Mouse (Mus musculus) urinary bladder, postnatal 25 days (tissue): Measurements from ENCODE around the gene Gm572.

ENCODE experiments used
- DNase-seq: peaks from one replicate; pipeline ENCODE4 v3.0.0; 2022; ENCODE audit warnings: low spot score

Gene Gm572

DNA sequence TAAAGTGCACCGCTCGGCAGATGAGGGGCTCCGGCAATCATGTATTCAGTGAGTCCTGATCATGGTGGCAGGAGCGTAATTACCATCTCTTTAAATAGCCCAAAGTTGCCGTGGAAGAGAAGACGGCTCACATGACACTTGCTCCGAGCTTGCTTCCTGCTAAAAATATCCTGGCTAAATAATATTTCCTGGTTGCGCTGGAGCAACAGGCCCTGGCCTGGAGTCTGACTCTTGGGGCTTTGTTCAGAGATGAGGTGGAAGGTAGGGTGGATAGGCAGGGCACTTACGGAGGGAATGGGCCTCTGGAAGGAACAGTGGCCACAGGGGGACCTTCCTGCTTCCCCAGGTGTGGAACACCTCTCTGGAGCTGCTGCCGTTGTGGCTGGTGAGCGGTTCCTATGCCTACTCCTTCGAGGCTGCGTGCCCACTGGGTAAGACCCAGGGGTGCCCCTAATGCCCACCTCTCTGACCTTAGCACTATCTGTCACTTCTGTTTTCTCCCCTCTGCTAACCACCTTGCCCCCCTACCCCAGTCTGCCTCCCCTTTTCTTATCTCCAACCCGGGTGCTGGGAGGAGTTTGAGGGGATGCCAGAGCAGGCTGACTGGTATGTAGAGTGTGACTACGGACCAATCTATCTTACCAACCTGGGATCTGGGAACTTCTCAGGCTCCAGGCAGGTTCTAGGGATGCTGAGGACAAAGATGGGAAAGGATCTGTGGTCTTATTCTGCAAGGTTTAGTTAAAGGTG is 24.1 kb downstream of the Gm572 start:
- DNase-seq, result no peak

DNA sequence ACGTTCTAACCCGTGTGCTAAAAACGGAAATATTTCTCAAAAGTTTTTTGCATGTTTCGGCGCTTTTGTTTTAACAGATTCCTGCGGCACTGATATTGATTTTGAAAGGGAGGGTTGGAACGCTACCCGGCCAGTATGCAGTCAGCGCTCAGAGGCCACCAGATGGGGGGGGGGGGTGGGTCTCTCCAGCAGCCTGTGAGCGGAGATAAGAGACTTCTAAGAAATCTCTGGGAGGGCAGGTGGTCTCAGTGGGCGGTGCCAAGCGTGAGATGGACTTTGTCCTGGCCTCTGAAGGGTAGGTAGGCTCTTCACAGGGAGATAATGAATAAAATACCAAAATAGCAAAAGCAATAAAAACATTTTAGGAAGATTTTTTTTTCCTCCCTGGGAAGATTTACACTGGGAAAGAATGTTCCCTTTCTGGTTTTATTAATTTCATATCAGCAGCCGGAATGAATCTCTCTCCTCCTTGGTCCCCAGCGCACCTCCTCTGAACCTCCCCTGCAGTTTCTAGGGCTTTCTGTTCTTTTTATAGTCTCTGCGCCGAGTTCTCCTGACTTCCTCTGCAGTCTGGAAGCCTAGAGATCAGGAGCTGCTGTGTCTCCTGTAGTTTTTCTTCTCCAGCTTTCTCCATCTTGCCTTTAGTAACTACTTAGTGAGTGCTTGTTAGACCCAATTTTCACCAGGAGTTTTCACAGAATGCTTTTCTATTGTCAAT is 28.3 kb downstream of the Gm572 start:
- DNase-seq, result no peak

DNA sequence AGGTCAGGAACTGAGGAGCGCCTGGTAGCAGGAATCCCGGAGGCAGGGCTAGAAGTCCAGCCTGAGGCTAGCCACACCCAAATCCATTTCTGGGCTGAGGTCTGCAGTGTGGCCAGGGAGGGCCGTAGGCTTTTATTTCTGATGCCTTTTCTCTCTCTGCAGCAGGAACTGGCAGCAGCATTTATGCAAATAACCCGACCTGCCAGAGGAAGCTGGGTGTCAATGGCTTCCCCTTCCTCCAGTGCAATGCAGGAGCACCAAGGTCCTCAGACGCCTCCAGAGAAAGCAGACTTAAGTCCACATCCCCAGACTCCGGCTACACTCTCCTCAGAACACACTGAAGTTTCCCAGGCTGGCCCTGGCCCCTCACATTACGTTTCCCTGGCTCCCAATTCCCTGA is 31.9 kb downstream of the Gm572 start:
- no peak for DNase-seq

DNA sequence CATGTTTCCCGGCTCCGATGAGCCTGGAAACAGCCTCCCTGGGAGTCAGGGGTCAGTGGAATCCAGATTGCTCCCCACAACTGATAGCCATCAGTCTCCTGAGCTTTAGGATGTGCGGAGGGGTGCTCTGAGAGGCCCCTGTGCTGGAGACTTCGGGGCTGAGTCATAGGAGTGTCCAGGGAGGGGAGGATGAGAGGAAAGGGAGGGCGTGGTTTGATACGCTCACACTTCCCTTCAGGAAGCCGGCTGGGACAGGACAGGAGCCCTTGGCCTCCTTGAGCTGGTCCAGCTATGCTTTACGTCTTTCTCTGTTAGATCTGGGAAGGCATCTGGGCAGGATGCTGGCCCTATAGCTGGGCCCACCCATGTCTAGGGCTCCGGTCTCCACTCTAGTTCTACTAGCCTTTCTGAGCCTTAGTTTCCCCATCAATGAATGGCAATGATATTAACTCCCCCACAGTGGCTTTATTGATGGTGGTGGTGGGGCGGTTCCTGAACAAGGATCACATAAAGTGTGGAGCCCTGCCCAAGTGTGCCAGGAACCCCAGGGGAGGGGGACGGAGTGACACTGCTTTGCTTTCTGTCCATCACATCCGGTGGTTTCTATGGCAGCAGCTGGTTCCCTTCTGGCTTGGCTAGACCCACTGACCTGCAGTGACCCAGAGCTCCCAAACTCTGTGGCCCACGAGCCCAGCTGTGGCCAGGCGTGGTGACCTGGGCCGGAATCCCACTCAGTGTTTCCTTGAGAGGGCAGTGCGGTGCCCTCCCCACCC is 33.3 kb downstream of the Gm572 start:
- no peak for DNase-seq

DNA sequence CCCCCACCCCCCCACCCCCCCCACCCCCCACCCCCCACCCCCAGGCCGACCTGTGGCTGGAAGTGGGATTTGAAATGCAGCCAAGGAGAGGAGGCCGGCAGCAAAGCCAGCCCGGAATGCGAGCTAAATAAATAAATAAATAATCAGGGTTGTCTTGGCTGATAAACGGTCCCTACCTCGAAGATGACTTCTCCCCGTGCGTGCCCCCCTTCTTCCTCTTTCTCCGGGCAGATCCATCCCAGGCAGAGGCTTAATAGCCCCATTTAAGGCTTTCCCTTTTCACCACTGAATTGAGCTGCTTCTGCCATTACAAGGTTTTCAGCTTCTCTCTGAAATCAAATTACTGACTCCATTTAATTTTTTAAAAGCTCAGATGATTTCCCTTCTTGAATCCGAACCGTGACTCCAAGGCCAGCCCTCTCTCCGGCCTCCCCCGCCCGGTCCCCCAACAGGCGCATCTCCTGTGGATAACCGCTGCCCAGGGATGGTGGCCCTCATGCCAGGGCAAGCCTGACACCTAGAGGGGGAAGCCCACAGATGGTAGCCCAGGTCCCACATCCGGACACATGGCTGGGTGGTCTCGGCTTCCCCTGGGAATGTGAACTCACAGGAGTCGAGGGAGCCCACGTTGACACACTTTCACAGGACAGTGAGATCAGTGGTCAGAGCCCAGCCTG is 34.0 kb downstream of the Gm572 start:
- DNase-seq, result no peak

DNA sequence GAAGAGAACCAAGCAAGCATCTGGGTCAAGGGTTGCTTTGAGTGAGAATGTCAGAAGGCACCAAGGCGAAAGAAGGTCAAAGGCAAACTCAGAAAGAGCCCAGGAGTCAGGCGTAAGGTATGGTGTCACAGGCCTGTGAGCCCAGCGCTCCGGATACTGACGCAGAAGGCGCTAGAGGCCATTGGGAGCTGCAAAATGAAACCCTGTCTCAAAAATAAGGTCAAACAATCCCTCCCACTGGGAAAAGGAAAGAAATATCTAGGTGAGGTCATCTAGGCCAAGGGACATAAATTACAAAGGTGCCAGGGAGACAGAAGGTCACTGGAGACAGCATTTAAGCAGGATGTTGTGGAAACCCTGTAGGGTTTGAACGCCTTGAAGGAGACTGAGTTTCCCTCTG is 35.0 kb downstream of the Gm572 start:
- no peak for DNase-seq

DNA sequence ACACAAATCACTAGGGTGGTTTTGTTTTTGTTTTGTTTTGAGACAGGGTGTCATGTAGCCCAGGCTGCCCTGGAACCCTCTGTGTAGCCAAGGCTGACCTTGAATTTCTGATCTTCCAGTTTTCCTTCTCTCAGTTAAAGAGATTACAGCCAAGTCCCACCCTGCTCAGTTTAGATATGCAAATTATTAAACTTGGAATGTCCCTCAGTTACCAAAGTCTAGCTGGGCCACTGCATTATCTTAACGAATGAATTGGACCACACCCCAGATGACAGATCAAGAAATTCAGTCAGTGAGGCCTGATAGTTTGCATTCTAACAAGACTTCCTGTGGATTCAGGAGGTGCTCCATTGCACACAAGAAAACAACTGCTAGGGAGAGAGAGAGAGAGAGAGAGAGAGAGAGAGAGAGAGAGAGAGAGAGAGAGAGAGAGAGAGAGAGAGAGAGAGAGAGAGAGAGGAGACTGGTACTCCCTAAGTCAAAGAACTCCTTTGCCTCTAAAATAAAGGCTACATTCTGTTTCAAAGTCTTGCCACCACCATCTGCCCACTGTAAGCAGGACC is 37.5 kb downstream of the Gm572 start:
- DNase-seq, result no peak

DNA sequence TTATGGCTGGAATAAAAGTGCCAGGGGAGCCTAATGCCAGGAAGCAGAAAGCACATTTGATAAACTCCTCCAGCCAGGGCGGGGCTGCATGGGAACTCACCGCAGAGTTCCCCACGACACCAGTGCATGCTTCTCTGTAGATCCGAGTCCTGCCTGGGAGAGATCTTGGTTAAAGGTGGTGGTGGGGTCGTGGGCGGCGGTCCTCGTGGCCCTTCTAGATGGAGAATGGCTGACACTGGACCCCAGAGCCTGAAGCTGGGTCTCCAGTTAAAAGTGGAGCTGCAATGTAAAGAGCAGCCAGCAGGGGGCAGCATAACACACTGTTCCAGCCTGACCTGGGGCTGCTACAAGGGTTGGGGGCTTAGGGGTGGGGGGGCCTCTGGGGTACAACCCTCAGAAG is 38.3 kb downstream of the Gm572 start:
- peak; percentile 64 for DNase-seq

DNA sequence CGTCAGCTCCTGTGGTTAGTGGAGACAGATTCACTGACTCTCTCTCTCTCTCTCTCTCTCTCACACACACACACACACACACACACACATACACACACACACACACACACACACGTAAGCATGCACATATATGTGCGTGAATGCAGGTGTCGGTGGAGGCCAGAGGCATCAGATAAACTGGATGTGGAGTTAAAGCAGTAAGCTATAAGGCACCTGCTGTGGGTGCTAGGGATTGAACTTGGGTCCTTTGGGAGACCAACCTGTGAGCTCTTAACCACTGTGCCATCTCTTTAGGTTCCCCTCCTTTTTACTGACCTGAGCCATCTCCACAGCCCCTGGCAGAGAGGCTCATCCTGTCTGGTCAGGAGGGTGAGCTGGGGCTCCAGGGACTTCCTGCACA is 39.8 kb downstream of the Gm572 start:
- DNase-seq, result no peak

DNA sequence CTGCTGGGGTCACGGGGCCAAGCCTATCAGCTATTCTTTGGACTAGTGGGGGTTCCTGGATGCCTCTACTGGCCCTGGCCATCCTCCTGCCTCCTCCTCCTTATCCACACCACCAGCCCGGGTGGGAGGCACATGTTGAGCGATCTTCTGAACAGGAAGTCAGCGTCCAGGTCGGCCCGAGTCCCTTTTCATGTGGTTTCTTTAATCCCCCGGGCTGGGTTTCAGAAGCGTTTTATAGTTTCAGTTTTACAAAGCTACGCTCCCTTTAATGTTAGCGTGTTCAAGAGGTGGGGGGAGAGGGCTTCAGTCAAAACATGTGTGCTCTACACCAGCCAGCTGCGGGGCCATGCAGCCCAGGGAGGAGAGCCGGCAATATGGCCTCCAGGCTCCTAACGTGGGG is 40.4 kb downstream of the Gm572 start:
- no peak for DNase-seq

DNA sequence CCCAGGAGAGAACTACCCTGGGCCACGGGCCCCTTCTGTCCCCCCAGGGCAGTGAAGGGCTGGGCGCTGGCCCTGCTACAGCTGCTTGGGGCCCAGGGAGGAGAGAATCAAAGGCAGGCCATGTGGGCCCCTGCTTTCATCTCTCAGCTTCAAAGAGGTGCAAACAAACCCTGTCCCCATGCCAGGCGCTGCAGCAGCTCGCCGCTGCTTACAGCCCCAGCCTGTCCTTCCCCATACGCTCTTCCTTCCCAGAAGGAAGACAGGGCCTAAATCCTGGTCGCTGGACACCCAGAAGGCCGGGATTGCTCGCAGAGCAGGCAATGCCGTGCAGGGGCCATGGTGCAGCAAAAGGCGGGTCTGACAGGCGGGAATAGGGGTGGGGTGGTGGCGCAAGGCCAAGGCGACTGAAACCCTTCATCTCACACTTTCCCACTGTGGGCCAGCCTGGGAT is 43.4 kb downstream of the Gm572 start:
- no peak for DNase-seq

DNA sequence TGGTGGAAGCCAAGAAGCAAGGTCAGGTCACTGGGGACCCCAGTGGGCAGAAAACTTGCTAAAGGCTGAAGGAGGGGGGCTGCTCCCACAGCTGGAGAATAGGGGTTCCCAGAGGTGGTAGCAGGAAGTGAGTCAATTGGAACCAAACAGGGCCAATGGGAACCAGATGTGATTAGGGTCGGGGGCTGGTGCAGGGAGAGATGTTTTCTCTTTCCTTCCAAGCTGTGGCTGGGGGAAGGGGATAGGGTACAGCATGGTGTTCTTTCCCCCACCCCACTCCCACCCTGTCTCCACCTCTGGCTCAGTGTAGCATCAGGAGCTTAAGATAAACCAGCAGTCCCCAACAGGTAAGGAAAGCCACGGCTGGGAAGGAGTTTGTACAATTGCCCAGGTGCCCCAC is 45.0 kb downstream of the Gm572 start:
- DNase-seq, result no peak

DNA sequence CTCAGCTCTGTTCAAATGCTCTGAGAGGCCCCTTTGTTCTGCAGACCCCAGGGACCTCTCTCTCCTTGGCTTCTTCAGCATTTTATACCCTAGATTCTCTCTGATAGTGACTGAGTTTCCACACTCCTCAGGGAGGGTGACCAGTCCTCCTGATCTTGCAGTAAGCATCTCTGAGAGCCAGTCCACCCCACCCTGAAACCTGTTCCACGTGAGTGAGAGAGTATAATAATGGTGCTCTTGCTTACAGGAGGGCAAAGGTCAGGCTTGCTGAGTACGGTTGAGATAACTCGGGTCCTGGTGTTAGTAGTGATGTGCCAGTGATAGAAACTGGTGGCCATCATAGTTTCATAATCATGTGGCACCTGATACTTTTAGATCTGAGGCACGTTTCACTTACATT is 48.1 kb downstream of the Gm572 start:
- no peak for DNase-seq

DNA sequence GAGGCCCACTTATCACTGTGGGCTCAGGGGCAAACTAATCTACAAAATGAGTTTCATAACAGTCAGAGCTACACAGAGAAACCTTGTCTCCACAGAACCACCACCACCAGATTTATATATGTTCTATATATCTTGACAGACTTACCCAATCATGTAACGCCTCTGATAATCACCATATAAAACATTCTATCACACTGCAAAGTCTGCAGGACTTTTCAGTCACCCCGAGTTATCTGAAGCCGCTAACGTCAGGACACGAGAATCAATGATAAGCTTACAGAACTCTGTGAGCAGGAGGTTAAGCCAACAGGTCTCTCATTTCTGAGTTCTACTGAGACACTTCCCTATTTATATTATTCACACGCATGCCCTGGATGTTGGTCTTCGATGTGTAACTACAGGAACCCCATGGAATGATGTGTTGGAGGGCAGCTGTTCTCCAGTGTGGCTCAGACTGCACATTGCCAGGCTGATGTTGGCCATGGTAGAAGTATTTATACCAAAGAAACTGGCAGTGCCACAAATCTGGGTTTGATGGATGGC is 50.4 kb downstream of the Gm572 start:
- DNase-seq, result no peak

DNA sequence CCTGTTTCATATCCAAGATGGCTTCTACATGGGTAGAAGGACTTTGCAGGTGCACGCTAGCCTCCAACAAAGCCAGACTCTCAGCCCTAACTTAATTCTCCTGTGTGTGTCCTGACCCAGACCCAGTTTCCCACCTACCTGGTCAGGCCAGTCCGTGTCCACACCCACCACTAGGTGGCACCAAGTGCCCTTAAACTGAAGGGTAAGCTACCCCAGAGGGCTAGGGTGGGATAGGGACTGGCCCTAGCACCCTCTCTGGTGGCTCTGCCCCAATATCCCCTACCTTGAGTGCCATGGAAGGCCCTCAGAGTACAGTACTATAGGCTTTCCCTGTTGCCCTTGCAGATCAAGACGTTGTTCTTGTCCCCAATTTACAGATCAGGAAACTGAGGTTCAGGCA is 61.6 kb downstream of the Gm572 start:
- DNase-seq, result peak; percentile 34

DNA sequence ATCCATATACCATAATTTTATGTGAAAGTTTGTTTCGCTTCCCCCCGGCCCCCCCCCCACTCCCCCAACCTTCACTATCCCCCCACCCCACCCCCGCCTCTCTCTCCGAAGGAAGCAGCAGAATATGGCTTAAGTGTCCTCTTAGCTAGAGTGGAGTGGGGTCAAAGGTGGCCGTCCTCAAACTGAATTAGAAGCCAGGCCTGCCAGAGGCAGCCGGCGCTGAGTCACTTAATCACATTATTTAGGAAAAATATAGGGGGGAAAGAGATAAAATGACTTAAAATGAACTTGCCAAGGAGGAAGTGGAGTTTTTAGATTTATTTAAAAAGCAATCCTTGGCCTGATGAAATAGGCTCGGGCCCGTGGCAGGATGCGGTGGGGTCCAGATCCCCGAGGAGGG is 65.7 kb downstream of the Gm572 start:
- no peak for DNase-seq

DNA sequence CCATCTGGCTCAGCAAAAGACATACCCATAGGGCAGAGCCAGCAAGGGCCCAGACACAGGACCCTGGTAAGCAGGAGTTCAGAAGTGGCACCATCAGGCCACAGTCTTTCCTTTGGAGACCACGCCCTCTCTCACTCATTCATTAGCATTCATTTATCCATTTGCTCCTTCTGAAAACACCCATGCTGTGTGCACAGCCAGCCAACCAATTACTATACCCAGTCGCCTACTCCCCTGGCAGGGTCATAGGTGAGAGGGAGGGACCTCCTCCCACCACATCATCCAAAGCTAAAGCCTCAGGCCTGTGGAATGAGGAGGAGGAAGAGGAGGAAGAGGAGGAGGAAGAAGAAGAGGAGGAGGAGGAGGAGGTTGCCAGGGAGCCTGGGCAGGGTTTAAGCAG is 67.3 kb downstream of the Gm572 start:
- no peak for DNase-seq

DNA sequence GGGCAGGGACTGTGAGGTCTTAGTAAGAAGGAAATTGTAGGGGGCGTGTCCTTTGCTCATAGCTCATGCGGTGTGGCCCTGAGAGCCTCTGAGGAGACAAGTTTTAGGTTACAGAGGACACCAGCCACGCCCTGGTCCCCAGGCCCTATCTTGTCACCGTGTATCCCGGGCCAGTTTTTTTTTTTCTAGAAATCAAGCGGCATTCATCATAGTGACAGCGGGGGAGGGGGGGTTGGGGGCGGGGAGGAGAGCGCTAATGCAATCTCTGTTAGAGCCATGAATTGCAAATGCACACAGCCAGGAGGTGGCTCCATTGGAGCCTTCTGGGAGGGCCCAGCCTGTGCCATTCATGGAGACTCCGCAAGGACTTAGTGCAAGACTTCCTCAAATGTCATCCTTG is 68.2 kb downstream of the Gm572 start:
- no peak for DNase-seq

DNA sequence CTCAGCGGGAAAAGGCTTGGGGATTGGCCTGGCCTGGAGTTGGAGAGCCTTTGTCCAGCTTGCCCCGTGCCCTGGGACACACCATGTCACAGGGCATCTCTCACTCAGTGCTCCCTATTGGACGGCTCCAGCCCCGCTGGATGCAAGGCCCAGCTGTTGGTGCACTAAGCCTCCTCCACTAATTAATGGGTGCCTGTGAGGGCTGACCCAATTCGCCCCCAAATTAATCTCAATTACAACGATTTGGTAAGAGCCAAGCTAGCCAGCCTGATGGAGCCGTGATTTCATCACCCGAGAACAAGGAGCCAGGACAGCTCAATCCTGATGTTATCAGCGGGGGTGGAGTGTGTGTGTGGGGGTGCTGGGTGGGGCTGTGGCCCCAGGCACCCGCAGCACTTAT is 69.5 kb downstream of the Gm572 start:
- no peak for DNase-seq

DNA sequence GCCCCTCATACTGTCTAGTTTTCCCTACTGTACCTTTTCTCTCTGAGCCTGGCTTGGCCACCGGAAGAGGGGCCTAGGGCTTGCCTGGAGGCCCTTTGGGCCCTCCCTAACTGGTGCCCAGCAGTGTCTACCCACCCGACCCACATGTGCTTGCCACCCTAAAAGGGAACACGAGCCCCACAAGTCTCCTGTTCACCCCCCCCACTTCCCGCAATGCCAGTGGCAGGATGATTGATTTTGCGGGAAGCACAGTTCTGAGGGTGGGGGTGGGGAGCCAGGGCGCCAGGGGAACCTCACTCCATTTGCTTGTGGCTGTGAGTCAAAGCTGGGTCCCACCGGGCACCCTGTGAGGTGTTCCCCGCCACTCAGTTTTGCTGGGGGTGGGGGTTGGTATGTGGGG is 70.9 kb downstream of the Gm572 start:
- no peak for DNase-seq

DNA sequence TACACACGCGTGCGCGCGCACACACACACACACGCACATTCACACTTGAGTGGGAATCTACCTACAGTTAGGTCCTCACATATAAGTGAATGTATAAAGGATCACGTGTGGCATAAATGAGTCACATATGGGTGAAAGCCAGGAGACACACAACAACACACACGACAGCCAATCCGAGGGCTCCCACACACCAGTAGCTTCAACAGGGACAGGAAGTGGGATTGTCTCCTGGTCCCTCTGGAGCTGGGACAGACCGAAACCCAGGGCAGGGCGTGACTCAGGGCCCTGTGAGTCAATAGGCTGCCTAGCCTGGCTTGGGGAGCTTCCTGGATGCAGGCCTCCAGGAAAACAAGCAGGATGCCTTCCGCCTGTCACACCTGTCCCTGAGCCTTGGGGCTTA is 71.6 kb downstream of the Gm572 start:
- DNase-seq, result no peak

DNA sequence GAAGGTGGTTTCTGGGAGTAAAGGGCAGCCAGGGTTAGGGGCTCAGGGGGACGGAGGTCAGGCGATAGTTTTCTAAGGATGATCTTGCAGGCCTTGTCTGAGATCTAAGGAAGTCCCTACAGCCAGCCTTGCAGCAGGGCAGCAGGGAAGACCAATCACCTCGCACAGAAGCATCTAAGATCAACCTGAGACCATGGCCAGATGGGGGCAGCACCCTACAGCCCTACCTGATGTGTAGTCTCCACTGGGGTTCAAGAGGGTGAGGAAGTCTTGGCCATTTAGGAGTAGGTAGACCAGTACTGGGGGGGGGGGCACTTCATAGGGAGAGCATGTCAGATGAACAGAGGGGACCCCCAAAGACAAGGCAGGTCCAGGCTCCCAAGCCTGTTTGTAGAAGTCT is 72.3 kb downstream of the Gm572 start:
- DNase-seq, result no peak
